Mouse (Mus musculus): ENCODE results near the gene Slco4a1. TPM values are rescaled to one million over a fixed set of nuclear protein-coding genes. Genes with fewer than 3 reads are reported as not detected.

The Slco4a1 gene
- polyA plus RNA-seq, 1 experiment from 2014 or later = 0.78 TPM

DNA sequence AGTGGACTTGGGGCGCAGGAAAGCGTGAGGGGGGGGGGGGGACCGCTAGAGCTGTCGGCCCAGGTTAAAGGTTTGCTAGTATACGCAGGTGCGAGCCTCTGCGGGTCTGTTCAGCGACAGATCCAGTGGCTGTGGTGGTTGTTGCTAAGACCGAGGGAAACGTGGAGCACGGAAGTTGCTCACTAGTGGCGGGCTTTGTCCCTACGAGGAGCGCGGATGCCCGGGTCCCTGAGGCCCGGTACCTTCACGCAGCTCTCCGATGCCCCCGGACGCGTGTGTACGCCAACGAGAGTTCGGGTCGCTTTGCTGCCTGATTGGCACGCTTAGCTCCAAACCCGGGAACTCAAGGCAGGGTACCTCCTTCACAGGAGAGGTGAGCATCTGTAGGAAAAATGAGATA, 660 bp downstream of the Slco4a1 start:
- peak overlapping the region; percentile 42 for H3K4me3 ChIP-seq

GRCm38 (mm10) chr2:180457680-180458079, 1.6 kb downstream of the Slco4a1 start:
- no peaks in the 10 kb centered on the region for H3K36me3 ChIP-seq
- no peaks in the 10 kb centered on the region for H3K9me3 ChIP-seq
- no peak overlapping the region for H3K4me2 ChIP-seq
- ATAC-seq (ENCODE audit: insufficient number of reproducible peaks, low FRiP score, low TSS enrichment, low read depth) = no peak
- H3K27ac ChIP-seq = no peak overlapping the region
- 29% methylated on average over 2 of the region's 2 CpGs for WGBS
- no peak overlapping the region for H3K4me3 ChIP-seq
- peaks cover 18% of the 10 kb centered on the region for H3K4me1 ChIP-seq
- peaks cover 36% of the 10 kb centered on the region for H3K27me3 ChIP-seq
- H3K9ac ChIP-seq = no peak overlapping the region

More for the DNA sequence above, 660 bp downstream of the Slco4a1 start:
- 1% methylated on average over 28 of the region's 28 CpGs for WGBS
- Histone ChIP-seq H3K4me2 (peak overlapping the region; percentile 96), H3K27ac (no peak overlapping the region), H3K36me3 (no peaks in the 10 kb centered on the region), H3K4me1 (peaks cover 18% of the 10 kb centered on the region), H3K9ac (no peak overlapping the region), H3K27me3 (peaks cover 36% of the 10 kb centered on the region), H3K9me3 (no peaks in the 10 kb centered on the region)
- ATAC-seq (ENCODE audit: insufficient number of reproducible peaks, low FRiP score, low TSS enrichment, low read depth) = no peak

- no peak for ATAC-seq (ENCODE audit: insufficient number of reproducible peaks, low FRiP score, low TSS enrichment, low read depth)
- peaks cover 18% of the 10 kb centered on the region for H3K4me1 ChIP-seq
- no peak overlapping the region for H3K9ac ChIP-seq
- 70% methylated on average over 4 of the region's 4 CpGs for WGBS
- peaks cover 35% of the 10 kb centered on the region for H3K27me3 ChIP-seq
- no peak overlapping the region for H3K4me3 ChIP-seq
- no peaks in the 10 kb centered on the region for H3K36me3 ChIP-seq
- H3K9me3 ChIP-seq = no peaks in the 10 kb centered on the region
- H3K27ac ChIP-seq = no peak overlapping the region
- H3K4me2 ChIP-seq = no peak overlapping the region
These were observed 3.4 kb downstream of the Slco4a1 start for GRCm38 (mm10) chr2:180459437-180459836.

DNA sequence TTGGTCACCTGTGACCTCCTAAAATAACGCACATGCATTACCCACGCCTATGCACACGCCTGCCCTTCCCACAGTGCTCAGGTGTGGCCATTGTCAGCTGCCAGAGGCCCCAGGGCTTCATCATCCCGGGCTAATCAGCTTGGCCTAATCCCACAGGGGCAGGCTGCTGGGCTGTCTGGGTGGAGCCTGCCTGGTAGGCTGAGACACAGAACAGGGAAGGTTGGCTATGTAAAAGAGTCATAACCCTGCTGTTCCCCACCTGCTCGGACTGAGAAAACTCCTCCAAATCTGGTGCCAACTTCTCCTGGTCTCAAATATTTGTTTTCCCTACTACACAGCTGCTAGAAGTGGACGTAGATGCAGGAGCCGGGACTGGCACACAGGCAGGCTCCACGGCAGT, 4.8 kb downstream of the Slco4a1 start:
- Histone ChIP-seq H3K4me2 (no peak overlapping the region), H3K27me3 (peaks cover 26% of the 10 kb centered on the region), H3K9ac (no peak overlapping the region), H3K27ac (no peak overlapping the region), H3K4me3 (no peak overlapping the region), H3K9me3 (no peaks in the 10 kb centered on the region), H3K4me1 (peaks cover 13% of the 10 kb centered on the region), H3K36me3 (no peaks in the 10 kb centered on the region)
- WGBS = 62% methylated on average over 8 of the region's 8 CpGs
- ATAC-seq (ENCODE audit: insufficient number of reproducible peaks, low FRiP score, low TSS enrichment, low read depth) = no peak

- WGBS = 81% methylated on average over 8 of the region's 8 CpGs
- no peak for ATAC-seq (ENCODE audit: insufficient number of reproducible peaks, low FRiP score, low TSS enrichment, low read depth)
- H3K9ac ChIP-seq = no peak overlapping the region
- no peaks in the 10 kb centered on the region for H3K9me3 ChIP-seq
- no peak overlapping the region for H3K27ac ChIP-seq
- H3K4me1 ChIP-seq = no peaks in the 10 kb centered on the region
- no peaks in the 10 kb centered on the region for H3K36me3 ChIP-seq
- H3K4me3 ChIP-seq = no peak overlapping the region
- H3K27me3 ChIP-seq = peaks cover 8% of the 10 kb centered on the region
- H3K4me2 ChIP-seq = no peak overlapping the region
These were observed 6.5 kb downstream of the Slco4a1 start for GRCm38 (mm10) chr2:180462593-180462992.

DNA sequence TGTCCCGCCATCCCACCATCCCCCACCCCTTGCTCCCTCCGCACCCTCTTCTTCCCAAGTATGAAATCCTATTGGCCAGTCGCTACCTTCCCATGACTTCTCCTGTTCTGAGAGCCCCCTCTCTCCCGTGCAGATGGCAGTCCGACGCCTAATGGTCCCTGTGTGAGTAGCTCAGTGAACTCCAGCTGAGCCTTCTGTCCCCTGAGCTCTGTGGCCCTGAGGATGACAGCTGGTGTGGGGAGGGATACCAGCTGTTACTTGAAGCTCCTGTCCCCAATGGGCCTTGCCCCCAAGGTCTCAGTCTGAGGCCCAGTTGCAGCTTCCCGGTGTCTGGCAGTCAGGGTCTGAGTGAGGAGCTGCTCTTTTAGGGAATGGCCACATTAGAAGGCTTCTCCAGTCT, 10.5 kb downstream of the Slco4a1 start:
- no peak for ATAC-seq (ENCODE audit: insufficient number of reproducible peaks, low FRiP score, low TSS enrichment, low read depth)

DNA sequence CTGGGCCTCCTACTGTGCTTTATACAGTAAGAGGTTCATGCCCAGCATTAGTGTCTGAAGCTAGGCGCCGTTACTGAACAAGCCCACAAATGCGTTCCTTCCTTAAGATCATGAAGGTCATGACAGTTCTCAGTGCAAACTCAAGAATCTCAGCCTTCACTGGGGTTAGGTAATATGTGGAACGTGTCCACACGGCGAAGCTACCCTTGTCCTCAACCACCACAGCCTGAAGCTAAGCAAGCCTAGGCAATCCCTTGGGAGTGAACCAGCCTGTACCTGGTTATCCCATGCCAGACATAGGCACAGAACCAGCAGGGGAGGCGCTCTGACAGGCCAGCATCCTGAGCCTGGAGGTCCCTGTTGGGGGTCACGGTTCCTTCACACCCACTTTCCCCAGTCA, 12.8 kb downstream of the Slco4a1 start:
- Histone ChIP-seq H3K27ac (no peak overlapping the region), H3K4me2 (no peak overlapping the region), H3K9me3 (no peaks in the 10 kb centered on the region), H3K4me3 (no peak overlapping the region), H3K9ac (no peak overlapping the region), H3K4me1 (peaks cover 8% of the 10 kb centered on the region; the same call in 1 of the 2 replicates), H3K27me3 (no peaks in the 10 kb centered on the region), H3K36me3 (no peaks in the 10 kb centered on the region)
- no peak for ATAC-seq (ENCODE audit: insufficient number of reproducible peaks, low FRiP score, low TSS enrichment, low read depth)
- 86% methylated on average over 8 of the region's 8 CpGs for whole genome bisulfite sequencing

More for the DNA sequence above, 10.5 kb downstream of the Slco4a1 start:
- H3K4me2 ChIP-seq = no peak overlapping the region
- H3K4me1 ChIP-seq = no peaks in the 10 kb centered on the region
- no peak overlapping the region for H3K4me3 ChIP-seq
- no peak overlapping the region for H3K9ac ChIP-seq
- H3K9me3 ChIP-seq = no peaks in the 10 kb centered on the region
- H3K36me3 ChIP-seq = no peaks in the 10 kb centered on the region
- no peaks in the 10 kb centered on the region for H3K27me3 ChIP-seq
- no peak overlapping the region for H3K27ac ChIP-seq
- 70% methylated on average over 7 of the region's 7 CpGs for WGBS

GRCm38 (mm10) chr2:180469768-180470167, 13.7 kb downstream of the Slco4a1 start:
- no peaks in the 10 kb centered on the region for H3K27me3 ChIP-seq
- H3K36me3 ChIP-seq = no peaks in the 10 kb centered on the region
- ATAC-seq (ENCODE audit: insufficient number of reproducible peaks, low FRiP score, low TSS enrichment, low read depth) = no peak
- H3K4me2 ChIP-seq = no peak overlapping the region
- H3K9me3 ChIP-seq = no peaks in the 10 kb centered on the region
- WGBS = 64% methylated on average over 9 of the region's 9 CpGs
- peaks cover 8% of the 10 kb centered on the region; the same call in 1 of the 2 replicates for H3K4me1 ChIP-seq
- H3K9ac ChIP-seq = no peak overlapping the region
- H3K27ac ChIP-seq = no peak overlapping the region
- no peak overlapping the region for H3K4me3 ChIP-seq

DNA sequence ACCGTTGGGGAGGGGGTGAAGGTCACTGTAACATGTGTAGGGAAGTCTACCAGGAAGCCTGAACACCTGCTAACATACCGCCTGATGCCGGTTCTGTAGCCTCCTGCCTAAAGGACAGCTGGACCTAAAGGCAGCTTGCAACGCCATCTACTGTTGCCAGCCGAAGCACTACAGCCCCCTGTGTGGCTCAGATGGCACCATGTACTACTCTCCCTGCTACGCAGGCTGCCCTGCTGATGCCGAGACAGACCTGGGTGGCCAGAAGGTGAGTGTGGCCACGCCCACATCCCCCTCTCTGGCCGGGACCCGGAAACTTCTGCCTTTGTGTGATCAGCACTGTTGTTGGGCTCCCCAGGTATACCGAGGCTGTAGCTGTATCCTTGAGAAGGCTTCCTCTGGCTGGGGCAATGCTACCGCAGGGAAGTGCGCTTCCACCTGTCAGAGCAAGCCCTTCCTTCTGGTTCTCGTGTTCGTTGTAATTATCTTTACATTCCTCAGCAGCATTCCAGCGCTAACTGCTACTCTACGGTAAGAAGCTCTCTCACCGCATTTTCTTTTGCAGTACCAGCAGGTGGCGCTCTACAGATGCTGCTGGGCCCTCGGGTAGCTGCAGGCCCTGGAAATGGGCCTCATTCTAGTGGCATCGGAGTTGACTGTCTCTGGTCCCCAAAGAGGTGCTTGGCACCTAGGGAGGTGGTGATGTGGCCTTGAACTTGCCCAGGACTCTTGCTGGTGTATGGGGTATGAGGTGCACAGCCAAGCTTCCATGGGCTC, 16.4 kb downstream of the Slco4a1 start:
- H3K36me3 ChIP-seq = no peaks in the 10 kb centered on the region
- WGBS = 3% methylated on average over 21 of the region's 21 CpGs
- H3K9ac ChIP-seq = no peak overlapping the region
- no peak for ATAC-seq (ENCODE audit: insufficient number of reproducible peaks, low FRiP score, low TSS enrichment, low read depth)
- no peak overlapping the region for H3K27ac ChIP-seq
- H3K4me1 ChIP-seq = peaks cover 8% of the 10 kb centered on the region; the same call in 1 of the 2 replicates
- H3K4me2 ChIP-seq = 0 out of 2 replicates have a peak overlapping the region, but pooled peaks have one; percentile 8
- H3K9me3 ChIP-seq = no peaks in the 10 kb centered on the region
- H3K27me3 ChIP-seq = no peaks in the 10 kb centered on the region
- no peak overlapping the region for H3K4me3 ChIP-seq

DNA sequence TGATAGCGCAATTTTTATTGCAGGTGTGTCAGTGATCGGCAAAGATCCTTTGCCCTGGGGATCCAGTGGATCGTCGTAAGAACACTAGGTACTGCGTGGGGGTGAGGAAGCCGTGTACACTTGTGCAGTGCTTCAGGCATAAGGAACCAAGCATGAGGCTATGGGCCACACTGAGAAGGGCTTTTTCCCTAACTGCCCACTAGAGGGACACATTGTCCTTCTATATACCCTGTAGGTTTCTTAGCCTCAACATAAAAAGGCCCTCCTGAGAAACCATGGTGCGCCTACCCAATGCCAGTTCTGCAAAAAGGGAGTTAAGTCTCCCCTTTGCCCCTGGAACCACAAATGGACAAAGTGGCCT, 17.0 kb downstream of the Slco4a1 start:
- H3K36me3 ChIP-seq = no peaks in the 10 kb centered on the region
- no peak overlapping the region for H3K27ac ChIP-seq
- H3K4me2 ChIP-seq = no peak overlapping the region
- ATAC-seq (ENCODE audit: insufficient number of reproducible peaks, low FRiP score, low TSS enrichment, low read depth) = no peak
- no peaks in the 10 kb centered on the region for H3K27me3 ChIP-seq
- no peaks in the 10 kb centered on the region for H3K9me3 ChIP-seq
- no peak overlapping the region for H3K4me3 ChIP-seq
- H3K4me1 ChIP-seq = peaks cover 8% of the 10 kb centered on the region; the same call in 1 of the 2 replicates
- H3K9ac ChIP-seq = no peak overlapping the region
- 30% methylated on average over 7 of the region's 7 CpGs for WGBS

GRCm38 (mm10) chr2:180474864-180475263, 18.8 kb downstream of the Slco4a1 start:
- Histone ChIP-seq H3K36me3 (no peaks in the 10 kb centered on the region), H3K4me3 (no peak overlapping the region), H3K27me3 (no peaks in the 10 kb centered on the region), H3K27ac (no peak overlapping the region), H3K4me1 (peaks cover 8% of the 10 kb centered on the region; the same call in 1 of the 2 replicates), H3K4me2 (no peak overlapping the region), H3K9ac (no peak overlapping the region), H3K9me3 (no peaks in the 10 kb centered on the region)
- ATAC-seq (ENCODE audit: insufficient number of reproducible peaks, low FRiP score, low TSS enrichment, low read depth) = no peak
- 87% methylated on average over 3 of the region's 3 CpGs for WGBS

- Histone ChIP-seq H3K4me3 (no peak overlapping the region), H3K4me1 (no peaks in the 10 kb centered on the region), H3K4me2 (no peak overlapping the region), H3K9ac (no peak overlapping the region), H3K27me3 (peaks cover 22% of the 10 kb centered on the region), H3K9me3 (no peaks in the 10 kb centered on the region), H3K36me3 (no peaks in the 10 kb centered on the region), H3K27ac (no peak overlapping the region)
- ATAC-seq (ENCODE audit: insufficient number of reproducible peaks, low FRiP score, low TSS enrichment, low read depth) = no peak
- WGBS = 32% methylated on average over 16 of the region's 16 CpGs
These were observed 26.2 kb downstream of the Slco4a1 start for GRCm38 (mm10) chr2:180482274-180482673.
